Mouse (Mus musculus) NIH3T3 (cell line): Measurements from ENCODE around the gene Dnajb13.
A peak's percentile ranks its signal among the peaks of the same experiment; 100 is the strongest.

ENCODE experiments used
- DNase-seq: peaks from one replicate; pipeline ENCODE4 v3.0.0-alpha.2; 2012; ENCODE audit warnings: low read depth

Gene Dnajb13

GRCm38 (mm10) chr7:100508670-100509069, 6.1 kb downstream of the Dnajb13 start:
- no peak for DNase-seq

DNA sequence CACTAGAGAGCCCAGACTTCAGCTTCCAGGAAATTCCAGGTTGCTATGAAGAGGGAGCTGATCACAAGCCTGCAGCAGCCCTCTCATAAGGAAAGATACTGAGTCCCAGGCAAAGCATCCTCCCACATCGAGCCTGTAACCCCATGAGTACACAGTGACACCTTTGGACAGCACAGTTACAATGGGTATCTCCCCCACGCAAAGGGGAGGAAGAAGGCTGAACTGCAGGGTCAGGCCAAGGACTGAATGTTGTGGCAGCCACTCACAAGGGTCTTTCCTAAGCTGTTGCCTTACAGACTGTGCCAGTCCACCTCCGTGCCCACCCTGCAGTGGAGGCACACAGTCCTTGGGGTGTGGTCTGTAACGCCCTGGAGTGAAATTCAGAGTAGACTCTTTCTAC, 8.3 kb downstream of the Dnajb13 start:
- DNase-seq, result no peak

- no peak for DNase-seq
These were observed 9.8 kb downstream of the Dnajb13 start for GRCm38 (mm10) chr7:100504740-100505487.

- DNase-seq, result no peak
These were observed 11.7 kb downstream of the Dnajb13 start for GRCm38 (mm10) chr7:100503076-100503475.

DNA sequence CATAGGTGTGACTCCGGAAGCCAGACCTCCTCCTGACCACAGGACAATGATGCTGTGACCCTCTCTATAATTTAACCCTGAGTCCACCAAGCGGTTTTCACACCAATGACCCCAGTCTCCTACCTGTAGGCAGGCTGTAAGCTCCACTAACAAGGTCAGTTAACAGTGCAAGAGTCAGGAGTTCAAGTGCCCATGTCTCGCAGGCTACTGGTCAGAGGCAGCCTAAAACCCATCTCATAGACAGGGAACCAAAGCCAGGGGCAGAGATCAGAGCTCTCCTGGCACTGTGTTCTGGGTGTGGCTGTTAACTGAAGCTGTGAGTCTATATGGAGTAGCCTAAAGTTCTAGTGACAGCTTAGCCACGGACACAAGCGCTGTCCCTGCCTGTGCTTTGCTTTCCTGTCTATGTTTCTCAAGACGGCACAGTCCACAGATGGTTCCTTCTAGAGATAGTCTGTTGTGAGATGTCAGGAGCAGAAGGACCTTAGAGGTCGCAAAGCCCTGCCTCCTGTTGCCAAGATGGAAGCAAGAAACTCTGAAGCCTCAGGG, 12.3 kb downstream of the Dnajb13 start:
- DNase-seq, result no peak

DNA sequence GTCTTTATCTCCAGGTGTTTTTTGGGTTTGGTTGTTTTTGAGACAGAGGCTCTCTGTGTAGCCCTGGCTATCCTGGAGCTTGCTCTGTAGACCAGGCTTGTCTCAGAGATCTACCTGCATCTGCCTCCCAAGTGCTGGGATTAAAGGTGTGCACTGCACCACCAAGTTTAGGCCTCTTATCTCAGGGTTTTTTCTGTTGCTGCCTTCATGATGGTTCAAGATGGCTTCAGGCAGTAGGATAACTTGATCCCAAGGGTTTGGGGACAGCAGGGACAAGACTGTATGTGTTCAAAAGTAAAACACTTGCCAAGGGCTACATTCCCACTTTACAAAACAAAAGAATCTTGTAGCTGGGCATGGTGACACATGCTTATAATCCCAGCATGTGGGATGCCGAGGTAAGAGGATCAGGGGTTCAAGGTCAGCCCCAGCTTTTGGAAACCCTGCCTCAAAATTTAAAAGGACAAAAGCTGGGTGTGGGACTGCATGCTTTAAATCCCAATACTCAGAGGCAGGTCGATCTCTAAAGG, 12.9 kb downstream of the Dnajb13 start:
- no peak for DNase-seq

GRCm38 (mm10) chr7:100501027-100501843, 13.5 kb downstream of the Dnajb13 start:
- DNase-seq, result no peak

GRCm38 (mm10) chr7:100500276-100500977, 14.3 kb downstream of the Dnajb13 start:
- DNase-seq, result no peak

DNA sequence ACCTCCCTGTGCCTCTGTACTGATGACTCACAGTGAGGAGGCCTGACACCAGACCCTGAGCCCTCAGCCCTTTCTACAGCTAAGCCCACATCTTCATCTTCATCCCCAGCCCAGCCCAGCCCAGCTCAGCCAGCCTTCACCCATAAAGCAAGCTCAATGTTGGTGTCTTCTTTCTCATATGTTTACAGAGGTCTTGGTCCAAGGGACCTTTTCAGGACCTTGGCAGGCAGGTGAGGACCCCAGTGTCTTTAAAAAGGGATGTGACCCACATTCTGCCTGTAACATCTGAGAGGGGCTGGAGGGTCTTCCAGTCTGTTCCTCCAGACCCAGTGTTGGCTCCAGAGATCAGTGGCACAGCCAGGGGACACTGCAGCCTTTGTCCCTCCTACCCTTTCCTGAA, 15.3 kb downstream of the Dnajb13 start:
- no peak for DNase-seq

GRCm38 (mm10) chr7:100497982-100498381, 16.8 kb downstream of the Dnajb13 start:
- DNase-seq, result no peak

GRCm38 (mm10) chr7:100497402-100497801, 17.4 kb downstream of the Dnajb13 start:
- no peak for DNase-seq

- DNase-seq, result no peak
These were observed 18.0 kb downstream of the Dnajb13 start for GRCm38 (mm10) chr7:100496791-100497190.

GRCm38 (mm10) chr7:100496371-100496770, 18.4 kb downstream of the Dnajb13 start:
- no peak for DNase-seq

DNA sequence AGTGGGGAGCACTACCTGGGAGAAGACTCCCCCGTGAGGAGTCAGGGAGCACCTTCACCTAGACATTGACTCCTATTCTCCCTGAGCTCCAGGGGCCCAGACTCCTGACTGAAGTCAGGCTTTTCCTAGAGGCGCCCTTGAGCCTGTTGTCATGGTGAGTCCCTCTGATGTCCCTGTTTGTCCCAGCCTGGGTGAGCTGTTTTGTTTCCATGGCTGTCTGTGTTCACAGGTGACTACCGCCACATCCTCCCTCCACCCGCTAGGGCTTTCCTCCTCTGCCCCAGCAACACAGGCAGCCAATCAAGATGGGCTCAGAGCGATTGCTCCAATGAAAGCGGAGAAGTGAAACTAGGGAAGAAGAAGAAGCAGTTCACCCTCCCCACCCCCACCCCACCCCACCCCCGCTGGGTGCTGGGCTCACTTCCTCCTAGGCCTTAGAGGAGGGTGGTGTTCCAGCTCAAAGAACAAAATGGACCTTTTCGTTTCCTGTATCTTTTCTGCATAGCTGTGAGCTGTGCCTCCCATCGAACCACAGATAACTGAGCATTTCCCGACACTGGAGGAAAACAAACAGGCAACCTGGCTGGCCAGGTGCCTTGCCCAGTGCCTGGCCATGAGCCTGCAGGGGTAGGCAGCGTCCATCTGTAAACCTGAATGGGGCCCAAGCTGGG, 19.0 kb downstream of the Dnajb13 start:
- no peak for DNase-seq

DNA sequence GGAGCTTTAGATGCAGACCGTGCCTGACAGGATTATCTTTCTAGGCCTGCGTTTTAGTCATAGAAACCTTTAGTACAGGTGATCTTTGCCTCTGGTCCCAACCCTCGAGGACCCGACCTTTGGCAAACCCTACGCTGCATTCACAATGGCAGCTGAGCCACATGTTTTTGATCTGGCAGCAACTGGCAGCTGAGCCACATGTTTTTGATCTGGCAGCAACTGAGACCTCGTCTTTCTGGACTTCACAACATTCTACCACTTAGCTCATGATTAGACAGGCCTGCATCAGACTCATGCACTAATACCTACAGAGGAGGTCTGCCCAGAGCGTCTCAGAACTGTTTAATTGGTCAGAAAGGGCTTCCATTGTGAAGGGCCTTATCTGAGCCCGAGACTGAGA, 19.7 kb downstream of the Dnajb13 start:
- DNase-seq, result peak; percentile 58

DNA sequence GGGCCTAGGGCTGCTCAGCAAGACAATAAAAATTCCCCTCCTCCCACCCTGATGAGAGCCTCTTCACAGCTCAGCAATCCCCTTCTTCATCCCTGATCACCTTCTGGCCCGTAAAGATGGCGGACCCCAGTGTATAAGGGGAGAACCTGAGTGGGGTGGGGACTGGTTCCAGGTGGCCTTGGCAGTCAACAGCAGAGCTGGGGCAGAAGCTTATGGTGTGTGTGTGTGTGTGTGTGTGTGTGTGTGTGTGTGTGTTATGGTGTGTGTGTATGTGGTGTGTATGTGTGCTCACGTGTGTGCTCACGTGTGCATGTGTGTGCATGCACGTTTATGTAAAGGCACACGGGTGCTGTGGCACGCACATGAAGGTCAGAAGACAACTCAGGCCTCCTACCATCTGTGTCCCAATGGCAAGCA, 20.3 kb downstream of the Dnajb13 start:
- no peak for DNase-seq

- peak; percentile 89 for DNase-seq
These were observed 21.0 kb downstream of the Dnajb13 start for GRCm38 (mm10) chr7:100493484-100494414.

GRCm38 (mm10) chr7:100493117-100493483, 21.7 kb downstream of the Dnajb13 start, which contains the start of gene Ucp2:
Ucp2 (plus strand) TSS chr7:100493337.
- DNase-seq, result peak; percentile 65

- DNase-seq, result no peak
These were observed 22.2 kb downstream of the Dnajb13 start for GRCm38 (mm10) chr7:100492391-100493116.
